In genomic region chr2:24188189-24188588, GRCm38 (mm10) we compare ENCODE assay signal across 18 mouse cellular contexts. TPM values are rescaled to one million over a fixed set of nuclear protein-coding genes. Genes with fewer than 3 reads are reported as not detected.
DNase-seq lines count a peak whose midpoint lies in the region; ATAC-seq and TF ChIP-seq lines count a peak whose summit lies in the region.
"Had no signal": no experiment of that assay in that cellular context is flagged by ENCODE, and none has a peak within 500 bp of the region (broad histone marks: within the 10 kb centered on the region; RNA-seq: fewer than 3 reads in every experiment).

No protein-coding gene starts in this region.

- H3K9me3 ChIP-seq in hindbrain, postnatal 0 days (ENCODE audit: low read length): no peaks in the 10 kb centered on the region
- H3K9me3 ChIP-seq in hindbrain, embryonic 10.5 days: no peaks in the 10 kb centered on the region
- H3K9me3 ChIP-seq: liver, embryonic 13.5 days; neural tube, embryonic 15.5 days had no signal

- no peak for ATAC-seq in hindbrain, postnatal 0 days
- peak; percentile 80 for ATAC-seq in neutrophil, adult 5-6 weeks (ENCODE audit: extremely low read depth, insufficient number of reproducible peaks, low FRiP score, poor library complexity, severe bottlenecking)

- 0 out of 2 replicates have a peak, but pooled peaks have one; percentile 23 for TF ChIP-seq CTCF in hindbrain, postnatal 0 days (IDR thresholded peaks at IDR 0.05; ENCODE audit: low read depth)
- peak; percentile 12; the same call in 1 of the 2 replicates for TF ChIP-seq CTCF in brain, embryonic 14.5 days (IDR thresholded peaks at IDR 0.05; ENCODE audit: borderline replicate concordance, extremely low read depth, insufficient read depth, insufficient read length)

- no peak overlapping the region for H3K4me3 ChIP-seq in hindbrain, postnatal 0 days (ENCODE audit: low read length)
- no peak overlapping the region for H3K4me3 ChIP-seq in hindbrain, embryonic 10.5 days
- H3K4me3 ChIP-seq: liver, embryonic 13.5 days; neural tube, embryonic 15.5 days had no signal

- WGBS in hindbrain, postnatal 0 days: 60% methylated on average over 1 of the region's 1 CpGs
- WGBS in hindbrain, embryonic 10.5 days: 60% methylated on average over 1 of the region's 1 CpGs

- no peak for DNase-seq in hindbrain, postnatal 0 days (ENCODE audit: low spot score)
- DNase-seq in hindbrain, embryonic 10.5 days (ENCODE audit: low spot score): no peak
- peak; percentile 14 to 23 for DNase-seq in lung, adult 18-20 months
- DNase-seq in lung, postnatal 14 days: no peak
- DNase-seq in brain, embryonic 14.5 days (ENCODE audit: low read depth): peak; percentile 1
- DNase-seq in yolk sac, embryonic 10.5 days (ENCODE audit: low spot score): no peak
- no peak for DNase-seq in layer of hippocampus, postnatal 10 days (ENCODE audit: low spot score in 2 of 2)
- DNase-seq: adrenal gland, adult 8-10 months; cerebellum, postnatal 14 days; heart, postnatal 4 days; liver, embryonic 13.5 days had no signal

- no peak overlapping the region for H3K4me2 ChIP-seq in hindbrain, postnatal 0 days (ENCODE audit: low read depth, low read length)
- H3K4me2 ChIP-seq: liver, embryonic 13.5 days; neural tube, embryonic 15.5 days had no signal

- no peaks in the 10 kb centered on the region for H3K36me3 ChIP-seq in hindbrain, postnatal 0 days (ENCODE audit: insufficient read depth, low read length)
- no peaks in the 10 kb centered on the region for H3K36me3 ChIP-seq in hindbrain, embryonic 10.5 days
- H3K36me3 ChIP-seq: liver, embryonic 13.5 days; neural tube, embryonic 15.5 days had no signal

- no peaks in the 10 kb centered on the region for H3K27me3 ChIP-seq in hindbrain, postnatal 0 days (ENCODE audit: insufficient read depth, low read length)
- H3K27me3 ChIP-seq in hindbrain, embryonic 10.5 days (ENCODE audit: insufficient read depth, poor library complexity, severe bottlenecking): no peaks in the 10 kb centered on the region
- H3K27me3 ChIP-seq: liver, embryonic 13.5 days; neural tube, embryonic 15.5 days had no signal

- no peaks in the 10 kb centered on the region for H3K4me1 ChIP-seq in hindbrain, postnatal 0 days (ENCODE audit: insufficient read depth, low read length)
- no peaks in the 10 kb centered on the region for H3K4me1 ChIP-seq in hindbrain, embryonic 10.5 days (replicated peaks)
- H3K4me1 ChIP-seq: liver, embryonic 13.5 days; neural tube, embryonic 15.5 days had no signal

- no peak for TF ChIP-seq POLR2A in brain, embryonic 14.5 days (IDR thresholded peaks at IDR 0.05; ENCODE audit: borderline replicate concordance, extremely low read depth, insufficient read depth, insufficient read length, poor library complexity, severe bottlenecking)

- no peak overlapping the region for H3K27ac ChIP-seq in hindbrain, postnatal 0 days
- H3K27ac ChIP-seq in hindbrain, embryonic 10.5 days: no peak overlapping the region
- H3K27ac ChIP-seq: liver, embryonic 13.5 days; neural tube, embryonic 15.5 days had no signal

- H3K9ac ChIP-seq in hindbrain, postnatal 0 days (replicated peaks; ENCODE audit: low read length): no peak overlapping the region
- H3K9ac ChIP-seq: liver, embryonic 13.5 days; neural tube, embryonic 15.5 days had no signal

RNA-seq across cellular contexts. Expression of gene Il1f9, which starts 1.9 kb away (rescaled TPM):
- not detected in 2 replicates for total RNA-seq in hindbrain, postnatal 0 days (2014; rRNA removed)
- not detected in 2 replicates for polyA plus RNA-seq in hindbrain, postnatal 0 days (2015; fragmentation: Nextera tagmentation; extraction: Ambion mirVana)
- not detected in 2 replicates for polyA plus RNA-seq in hindbrain, embryonic 10.5 days (2016; fragmentation: Nextera tagmentation; extraction: Ambion mirVana)
- polyA plus RNA-seq in brain, embryonic 14.5 days (2012; rRNA removed): not detected in 2 replicates
- total RNA-seq in neutrophil, adult 5-6 weeks (2017): 318 and 323 TPM in 2 replicates
- not detected for total RNA-seq in layer of hippocampus, postnatal 10 days (2021)
- total RNA-seq: adrenal gland, adult 8-10 months; heart, postnatal 4 days; layer of hippocampus, adult 8-10 months; left cerebral cortex, postnatal 25 days had no signal
- polyA plus RNA-seq: embryonic facial prominence, embryonic 11.5 days; intestine, embryonic 14.5 days; neural tube, embryonic 15.5 days had no signal

RNA-seq across cellular contexts. Expression of gene Il1f6, which starts 27.0 kb away (rescaled TPM):
- total RNA-seq in hindbrain, postnatal 0 days (2014; rRNA removed): not detected in 2 replicates
- polyA plus RNA-seq in hindbrain, postnatal 0 days (2015; fragmentation: Nextera tagmentation; extraction: Ambion mirVana): not detected in 2 replicates
- polyA plus RNA-seq in hindbrain, embryonic 10.5 days (2016; fragmentation: Nextera tagmentation; extraction: Ambion mirVana): not detected in 2 replicates
- polyA plus RNA-seq in brain, embryonic 14.5 days (2012; rRNA removed): not detected in 2 replicates
- not detected in 2 replicates for total RNA-seq in neutrophil, adult 5-6 weeks (2017)
- not detected for total RNA-seq in layer of hippocampus, postnatal 10 days (2021)
- total RNA-seq: adrenal gland, adult 8-10 months; heart, postnatal 4 days; layer of hippocampus, adult 8-10 months; left cerebral cortex, postnatal 25 days; megakaryocyte-erythroid progenitor cell, adult 5-6 weeks had no signal
- polyA plus RNA-seq: embryonic facial prominence, embryonic 11.5 days; intestine, embryonic 14.5 days; liver, embryonic 13.5 days; neural tube, embryonic 15.5 days had no signal

RNA-seq across cellular contexts. Expression of gene Il1f8, which starts 35.2 kb away (rescaled TPM):
- not detected in 2 replicates for total RNA-seq in hindbrain, postnatal 0 days (2014; rRNA removed)
- polyA plus RNA-seq in hindbrain, postnatal 0 days (2015; fragmentation: Nextera tagmentation; extraction: Ambion mirVana): not detected in 2 replicates
- not detected in 2 replicates for polyA plus RNA-seq in hindbrain, embryonic 10.5 days (2016; fragmentation: Nextera tagmentation; extraction: Ambion mirVana)
- not detected in 2 replicates for polyA plus RNA-seq in brain, embryonic 14.5 days (2012; rRNA removed)
- not detected in 2 replicates for total RNA-seq in neutrophil, adult 5-6 weeks (2017)
- total RNA-seq in layer of hippocampus, postnatal 10 days (2021): not detected
- total RNA-seq: adrenal gland, adult 8-10 months; heart, postnatal 4 days; layer of hippocampus, adult 8-10 months; left cerebral cortex, postnatal 25 days; megakaryocyte-erythroid progenitor cell, adult 5-6 weeks had no signal
- polyA plus RNA-seq: embryonic facial prominence, embryonic 11.5 days; intestine, embryonic 14.5 days; liver, embryonic 13.5 days; neural tube, embryonic 15.5 days had no signal

Comparison
In these comparisons a context has a peak if more than half of its experiments do, and no peak if none do; other contexts are left out.
1. DNase-seq: peak in lung, adult 18-20 months (2 of 2) and brain, embryonic 14.5 days (single experiment); none in hindbrain, postnatal 0 days (single experiment), hindbrain, embryonic 10.5 days (single experiment), lung, postnatal 14 days (single experiment), yolk sac, embryonic 10.5 days (single experiment) and layer of hippocampus, postnatal 10 days (0 of 2).
2. RNA of gene Il1f9, which starts 1.9 kb away (total RNA-seq): 318 to 323 TPM in neutrophil, adult 5-6 weeks; not detected in hindbrain, postnatal 0 days and not detected in layer of hippocampus, postnatal 10 days; every median in the first group is over 100 times any median in the second.